Mouse (Mus musculus) kidney, embryonic 16.5 days (tissue): ENCODE data around the gene Uba2. TPM values are rescaled to one million over a fixed set of nuclear protein-coding genes. Genes with fewer than 3 reads are reported as not detected.
"Not testable (repeated sequence)": the region's sequence is repeated elsewhere in the genome, so short reads cannot be mapped to it uniquely, and the experiment has no call there.

ENCODE experiments used
- ATAC-seq: fragments of 200-750 bp; cut with Nextera tagmentation; 2 replicates; pipeline ENCODE4 v1.8.0; 2017; ENCODE audit warnings: moderate TSS enrichment; ENCODE audit not compliant: low FRiP score, low TSS enrichment
- H3K27ac ChIP-seq: fragments of 300-500 bp; sonication (generic); 2 replicates; pipeline ENCODE4 v1.5.1; 2014; ENCODE audit warnings: low read length
- H3K27me3 ChIP-seq: fragments of 300-500 bp; sonication (generic); 2 replicates; pipeline ENCODE4 v1.6.1; 2014; ENCODE audit warnings: low read length, control low read depth, mixed read lengths; ENCODE audit not compliant: insufficient read depth
- H3K36me3 ChIP-seq: fragments of 300-500 bp; sonication (generic); 2 replicates; pipeline ENCODE4 v1.6.1; 2014; ENCODE audit warnings: low read length, control low read depth, mixed read lengths; ENCODE audit not compliant: insufficient read depth
- H3K4me1 ChIP-seq: fragments of 300-500 bp; sonication (generic); 2 replicates; pipeline ENCODE4 v1.6.1; 2014; ENCODE audit warnings: low read length, control low read depth, mixed read lengths; ENCODE audit not compliant: insufficient read depth
- H3K4me2 ChIP-seq: fragments of 300-500 bp; sonication (generic); replicated peaks from 2 replicates; pipeline ENCODE4 v1.6.1; 2014; ENCODE audit warnings: low read depth, low read length
- H3K4me3 ChIP-seq: fragments of 300-500 bp; sonication (generic); 2 replicates; pipeline ENCODE4 v1.5.1; 2014; ENCODE audit warnings: mild to moderate bottlenecking, low read length
- H3K9ac ChIP-seq: fragments of 300-500 bp; sonication (generic); replicated peaks from 2 replicates; pipeline ENCODE4 v1.6.1; 2014; ENCODE audit warnings: low read length
- H3K9me3 ChIP-seq: fragments of 300-500 bp; sonication (generic); 2 replicates; pipeline ENCODE4 v1.6.1; 2016; ENCODE audit warnings: low read length, control low read depth
- WGBS: fragments of 180-500 bp; shearing (Covaris S2); extraction: QIAGEN DNeasy Blood & Tissue Kit; methylation state at CpG from one replicate; pipeline ENCODE4 v1.1.7; 2014; 5-methylcytosine and 5-hydroxymethylcytosine counted together
- polyA plus RNA-seq: library from polyadenylated mRNA; unstranded; fragments of >200 nt; fragmentation: Nextera tagmentation; extraction: Ambion mirVana; gene quantifications from 2 replicates; pipeline ENCODE4 v1.2.1, GENCODE M21; 2015

Uba2 gene
- polyA plus RNA-seq, 1 experiment from 2014 or later: 212 TPM

GRCm38 (mm10) chr7:34134336-34134735 is 35.1 kb downstream of the Uba2 start:
- Histone ChIP-seq H3K27ac (peak overlapping the region; percentile 0; the same call in 1 of the 2 replicates), H3K27me3 (no peaks in the 10 kb centered on the region), H3K9ac (no peak overlapping the region), H3K9me3 (no peaks in the 10 kb centered on the region), H3K36me3 (peaks cover under 1% of the 10 kb centered on the region; the same call in 1 of the 2 replicates), H3K4me3 (no peak overlapping the region), H3K4me1 (peaks cover 18% of the 10 kb centered on the region), H3K4me2 (no peak overlapping the region)
- ATAC-seq: no peak
- 76% methylated on average over 2 of the region's 2 CpGs for WGBS

GRCm38 (mm10) chr7:34133117-34133762 is 36.2 kb downstream of the Uba2 start, which contains the start of gene Wtip:
Wtip (minus strand) TSS chr7:34133268.
- peak within 1 kb of the TSS; percentile 69 for H3K4me2 ChIP-seq
- peak within 1 kb of the TSS; percentile 43 for H3K27ac ChIP-seq
- WGBS: under 1% methylated on average over 37 of the region's 65 CpGs
- H3K9ac ChIP-seq: peak within 1 kb of the TSS; percentile 93
- peak; percentile 95 for ATAC-seq
- H3K4me3 ChIP-seq: peak within 1 kb of the TSS; percentile 84
- peaks cover 18% of the 10 kb centered on the region for H3K4me1 ChIP-seq
- H3K27me3 ChIP-seq: no peaks in the 10 kb centered on the region
- no peaks in the 10 kb centered on the region for H3K36me3 ChIP-seq
- no peaks in the 10 kb centered on the region for H3K9me3 ChIP-seq

DNA sequence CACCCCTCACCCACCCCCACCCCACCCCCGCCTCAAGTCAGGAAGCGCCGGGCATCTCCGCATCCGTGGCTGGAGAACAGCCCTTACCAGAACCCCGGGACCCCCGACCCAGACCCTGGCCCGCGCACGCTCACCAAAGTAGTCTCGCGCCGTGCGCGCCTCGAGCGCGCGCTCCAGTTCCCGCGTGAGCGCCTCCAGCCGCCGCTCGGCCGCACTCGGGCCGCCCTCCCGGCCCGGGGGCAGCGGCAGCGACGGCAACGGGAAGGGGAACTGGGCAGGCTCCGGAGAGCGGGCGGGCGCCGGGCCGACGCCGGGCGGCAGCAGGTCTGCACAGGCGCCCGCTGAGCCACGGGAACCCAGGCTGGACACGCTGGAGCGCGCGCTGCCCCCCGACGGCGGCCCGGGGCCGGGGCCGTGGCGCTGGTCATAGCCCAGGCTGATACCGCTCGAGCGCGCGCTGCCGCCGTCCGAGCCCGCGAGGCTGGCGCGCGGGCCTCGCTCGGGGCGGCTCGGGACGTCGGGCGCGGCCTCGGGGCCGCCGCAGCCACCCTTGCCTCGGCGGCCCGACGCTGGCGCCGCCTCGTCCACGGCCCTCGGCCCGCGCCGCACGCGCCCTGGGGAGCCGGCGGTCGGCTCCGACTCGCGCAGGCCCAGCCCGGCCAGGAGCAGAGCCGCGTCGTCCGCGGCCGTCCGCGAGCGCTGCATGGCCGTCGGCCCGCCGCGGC is 36.9 kb downstream of the Uba2 start:
- Histone ChIP-seq H3K36me3 (peaks cover 6% of the 10 kb centered on the region; the same call in 1 of the 2 replicates), H3K4me2 (peak overlapping the region; percentile 69), H3K9me3 (no peaks in the 10 kb centered on the region), H3K4me3 (peak overlapping the region; percentile 84), H3K27ac (peak overlapping the region; percentile 43), H3K27me3 (no peaks in the 10 kb centered on the region), H3K4me1 (peaks cover 18% of the 10 kb centered on the region), H3K9ac (peak overlapping the region; percentile 93)
- WGBS: under 1% methylated on average over 93 of the region's 116 CpGs
- ATAC-seq: peak; percentile 74

GRCm38 (mm10) chr7:34131959-34132354 is 37.4 kb downstream of the Uba2 start:
- peak overlapping the region; percentile 84 for H3K4me3 ChIP-seq
- peak; percentile 3; the same call in 1 of the 2 replicates for ATAC-seq
- 1% methylated on average over 3 of the region's 3 CpGs for WGBS
- H3K27me3 ChIP-seq: no peaks in the 10 kb centered on the region
- H3K4me1 ChIP-seq: peaks cover 18% of the 10 kb centered on the region
- peak overlapping the region; percentile 93 for H3K9ac ChIP-seq
- peaks cover 4% of the 10 kb centered on the region for H3K9me3 ChIP-seq
- H3K4me2 ChIP-seq: peak overlapping the region; percentile 69
- H3K27ac ChIP-seq: peak overlapping the region; percentile 25; the same call in 1 of the 2 replicates
- H3K36me3 ChIP-seq: peaks cover 11% of the 10 kb centered on the region

GRCm38 (mm10) chr7:34131118-34131517 is 38.3 kb downstream of the Uba2 start:
- Histone ChIP-seq H3K36me3 (peaks cover 19% of the 10 kb centered on the region), H3K4me3 (peak overlapping the region; percentile 84), H3K9me3 (peaks cover 6% of the 10 kb centered on the region), H3K27ac (0 out of 2 replicates have a peak overlapping the region, but pooled peaks have one; percentile 17), H3K27me3 (no peaks in the 10 kb centered on the region), H3K4me2 (peak overlapping the region; percentile 69), H3K9ac (0 out of 2 replicates have a peak overlapping the region, but pooled peaks have one; percentile 93), H3K4me1 (peaks cover 18% of the 10 kb centered on the region)
- 55% methylated on average over 3 of the region's 3 CpGs for WGBS
- no peak for ATAC-seq

DNA sequence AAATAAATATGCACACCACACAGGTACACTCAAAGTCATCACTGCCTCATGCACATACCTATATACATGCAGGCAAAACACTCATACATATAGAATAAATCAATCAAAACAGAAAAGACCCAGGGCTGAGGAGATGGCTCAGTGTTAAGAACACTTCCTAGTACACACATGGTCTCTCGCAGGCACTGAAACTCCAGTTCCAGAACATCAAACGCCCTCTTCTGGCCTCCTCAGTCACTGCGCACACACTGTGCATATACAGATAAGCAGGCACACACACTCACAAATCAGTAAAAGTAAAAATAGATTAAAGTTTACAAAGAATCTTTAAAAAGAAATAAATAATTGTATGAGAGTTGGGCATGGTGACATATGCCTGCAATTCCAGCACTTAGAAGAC is 43.1 kb downstream of the Uba2 start:
- peaks cover 27% of the 10 kb centered on the region for H3K36me3 ChIP-seq
- WGBS: 84% methylated on average over 3 of the region's 3 CpGs
- H3K4me3 ChIP-seq: no peak overlapping the region
- no peak overlapping the region for H3K9ac ChIP-seq
- H3K4me2 ChIP-seq: no peak overlapping the region
- H3K4me1 ChIP-seq: peaks cover 10% of the 10 kb centered on the region
- no peak for ATAC-seq
- no peaks in the 10 kb centered on the region for H3K27me3 ChIP-seq
- H3K27ac ChIP-seq: no peak overlapping the region
- peaks cover 6% of the 10 kb centered on the region for H3K9me3 ChIP-seq

DNA sequence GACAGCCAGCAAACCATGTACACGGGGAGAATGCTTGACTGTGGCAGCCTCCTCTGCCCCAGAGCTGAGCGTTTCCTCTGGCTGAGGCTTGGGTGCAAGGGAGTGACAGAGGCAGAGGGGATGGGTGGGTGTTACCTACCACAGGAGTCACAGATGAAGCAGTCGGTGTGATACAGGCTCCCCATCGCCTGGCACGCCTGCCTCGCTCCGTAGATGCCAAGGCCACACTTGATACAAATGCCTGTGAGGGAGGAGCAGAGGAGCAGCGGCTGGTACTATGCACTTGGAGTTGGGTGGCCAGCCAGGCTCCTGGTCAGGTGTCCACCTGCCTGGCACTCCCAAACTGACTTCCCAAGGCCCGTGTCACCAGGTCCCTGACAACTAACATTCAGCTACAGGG is 44.1 kb downstream of the Uba2 start:
- Histone ChIP-seq H3K36me3 (peaks cover 27% of the 10 kb centered on the region), H3K4me1 (peaks cover under 1% of the 10 kb centered on the region; the same call in 1 of the 2 replicates), H3K4me3 (no peak overlapping the region), H3K27ac (no peak overlapping the region), H3K9ac (no peak overlapping the region), H3K9me3 (peaks cover 6% of the 10 kb centered on the region), H3K4me2 (no peak overlapping the region), H3K27me3 (no peaks in the 10 kb centered on the region)
- ATAC-seq: no peak
- 85% methylated on average over 9 of the region's 9 CpGs for WGBS

- Histone ChIP-seq H3K27me3 (no peaks in the 10 kb centered on the region), H3K4me2 (no peak overlapping the region), H3K4me3 (no peak overlapping the region), H3K36me3 (peaks cover 29% of the 10 kb centered on the region), H3K4me1 (no peaks in the 10 kb centered on the region), H3K27ac (no peak overlapping the region), H3K9me3 (peaks cover 6% of the 10 kb centered on the region), H3K9ac (no peak overlapping the region)
- WGBS: 90% methylated on average over 6 of the region's 6 CpGs
- ATAC-seq: no peak
Measured at GRCm38 (mm10) chr7:34122987-34123720, 46.2 kb downstream of the Uba2 start.

- H3K9me3 ChIP-seq, H3K27me3 ChIP-seq, H3K4me2 ChIP-seq, H3K9ac ChIP-seq, H3K4me1 ChIP-seq, ATAC-seq, H3K4me3 ChIP-seq, H3K27ac ChIP-seq: not testable (repeated sequence)
- peaks cover 26% of the 10 kb centered on the region for H3K36me3 ChIP-seq
- 7% methylated on average over 1 of the region's 1 CpGs for WGBS
Measured at GRCm38 (mm10) chr7:34120636-34121035, 48.8 kb downstream of the Uba2 start.
